Mouse (Mus musculus): Measurements from ENCODE around the gene Trnau1ap. TPM values are rescaled to one million over a fixed set of nuclear protein-coding genes. Genes with fewer than 3 reads are reported as not detected.
A peak's percentile ranks its signal among the peaks of the same experiment; 100 is the strongest.
"Not testable (repeated sequence)": the region's sequence is repeated elsewhere in the genome, so short reads cannot be mapped to it uniquely, and the experiment has no call there.

The Trnau1ap gene
- polyA plus RNA-seq, 1 experiment = not detected

DNA sequence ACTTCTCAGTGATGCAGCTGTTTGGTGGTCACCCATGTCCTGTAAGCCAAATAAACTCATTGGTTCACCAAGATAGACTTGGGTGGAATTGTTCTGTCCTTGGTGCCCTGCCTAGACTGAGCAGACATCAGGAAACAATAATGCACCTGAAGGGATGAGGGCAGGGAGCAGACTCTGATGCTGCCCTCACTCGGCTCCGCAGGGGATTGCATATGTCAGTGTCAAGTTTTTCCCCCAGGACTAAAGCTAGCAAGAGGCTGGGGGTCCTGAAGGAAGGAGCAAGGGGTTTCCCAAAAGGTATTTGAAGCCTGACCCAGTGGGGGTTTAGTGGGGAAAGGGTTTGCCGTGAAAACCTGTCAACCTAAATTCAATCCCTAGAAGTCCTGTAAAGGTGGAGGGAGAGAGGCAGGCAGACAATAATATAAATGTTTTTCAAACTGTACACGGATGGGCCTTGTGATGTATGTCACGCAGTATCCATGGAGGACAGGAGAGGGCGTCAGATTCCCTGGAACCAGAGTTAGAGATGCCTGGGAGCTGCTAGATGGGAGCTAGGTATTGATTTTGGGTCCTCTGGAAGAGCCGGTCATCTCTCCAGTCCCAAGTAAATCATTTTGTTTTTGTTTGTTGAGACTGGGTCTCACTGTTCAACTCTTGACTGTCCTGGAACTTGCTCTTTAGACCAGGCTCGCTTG is 33.5 kb downstream of the Trnau1ap start:
- H3K4me1 ChIP-seq (ENCODE audit: control insufficient read depth, insufficient read depth, low read length) = no peaks in the 10 kb centered on the region
- WGBS = 64% methylated on average over 8 of the region's 8 CpGs
- H3K4me3 ChIP-seq (ENCODE audit: insufficient read depth, low read depth, low read length) = no peak overlapping the region
- no peak for TF ChIP-seq POLR2A (IDR thresholded peaks at IDR 0.05; ENCODE audit: insufficient read depth, low read depth, low read length)
- no peak for TF ChIP-seq CTCF (IDR thresholded peaks at IDR 0.05; ENCODE audit: insufficient read depth, low read depth, low read length)
- H3K27ac ChIP-seq (ENCODE audit: insufficient read depth, low read depth, low read length) = no peak overlapping the region

DNA sequence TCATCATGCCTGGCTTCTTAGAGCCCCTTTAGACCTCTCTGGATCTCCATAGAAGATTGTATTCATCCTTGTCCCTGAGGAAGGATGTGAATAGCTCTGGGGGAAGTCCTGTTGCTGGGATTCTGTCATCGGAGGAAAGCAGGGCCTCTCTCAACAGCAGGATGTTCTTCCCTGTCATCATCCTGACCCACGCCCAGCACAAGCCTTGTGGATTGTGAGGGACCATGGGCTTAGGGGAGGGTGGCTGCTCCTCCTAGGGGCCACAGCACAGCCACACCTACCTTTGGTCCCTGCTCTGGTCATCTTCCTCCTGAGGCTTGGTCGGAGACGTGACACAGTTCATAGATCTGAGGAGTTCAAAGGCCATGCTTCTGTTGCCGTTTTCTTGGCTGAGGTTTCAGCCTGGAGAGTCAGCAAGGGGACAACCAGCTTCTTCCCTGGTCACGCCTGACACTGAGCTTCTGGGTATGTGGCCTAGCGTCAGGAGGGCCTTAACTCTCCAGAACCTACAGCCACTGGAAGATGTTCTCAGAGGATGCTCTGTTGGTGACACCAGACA is 35.6 kb downstream of the Trnau1ap start:
- TF ChIP-seq CTCF (IDR thresholded peaks at IDR 0.05; ENCODE audit: insufficient read depth, low read depth, low read length) (no peak), POLR2A (IDR thresholded peaks at IDR 0.05; ENCODE audit: insufficient read depth, low read depth, low read length) (no peak)
- Histone ChIP-seq H3K4me3 (ENCODE audit: insufficient read depth, low read depth, low read length) (no peak overlapping the region), H3K4me1 (ENCODE audit: control insufficient read depth, insufficient read depth, low read length) (no peaks in the 10 kb centered on the region), H3K27ac (ENCODE audit: insufficient read depth, low read depth, low read length) (no peak overlapping the region)
- WGBS = 87% methylated on average over 7 of the region's 7 CpGs

DNA sequence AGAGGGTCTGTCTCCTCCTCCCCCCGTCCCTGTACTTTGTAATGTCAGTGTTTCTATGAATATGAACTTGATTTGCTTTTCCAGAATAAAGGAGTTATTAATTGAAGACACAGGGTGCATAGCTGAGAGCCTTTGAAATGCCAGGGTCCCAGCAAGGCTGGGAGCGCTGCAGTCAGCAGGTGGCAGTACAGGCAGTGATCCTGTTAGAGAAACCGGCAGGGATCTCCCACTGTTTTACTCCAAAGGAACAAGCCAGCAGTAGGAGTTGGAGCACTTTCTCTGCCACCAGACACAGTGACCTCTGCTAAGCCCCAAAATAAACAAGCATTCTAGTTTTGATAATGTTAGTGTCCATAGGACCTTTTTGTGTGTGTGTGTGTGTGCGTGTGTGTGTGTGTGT is 36.4 kb downstream of the Trnau1ap start:
- H3K27ac ChIP-seq (ENCODE audit: insufficient read depth, low read depth, low read length) = no peak overlapping the region
- 40% methylated on average over 4 of the region's 4 CpGs for WGBS
- TF ChIP-seq CTCF (IDR thresholded peaks at IDR 0.05; ENCODE audit: insufficient read depth, low read depth, low read length) = peak; percentile 50; the same call in 1 of the 2 replicates
- TF ChIP-seq POLR2A (IDR thresholded peaks at IDR 0.05; ENCODE audit: insufficient read depth, low read depth, low read length) = no peak
- H3K4me3 ChIP-seq (ENCODE audit: insufficient read depth, low read depth, low read length) = no peak overlapping the region
- H3K4me1 ChIP-seq (ENCODE audit: control insufficient read depth, insufficient read depth, low read length) = no peaks in the 10 kb centered on the region

DNA sequence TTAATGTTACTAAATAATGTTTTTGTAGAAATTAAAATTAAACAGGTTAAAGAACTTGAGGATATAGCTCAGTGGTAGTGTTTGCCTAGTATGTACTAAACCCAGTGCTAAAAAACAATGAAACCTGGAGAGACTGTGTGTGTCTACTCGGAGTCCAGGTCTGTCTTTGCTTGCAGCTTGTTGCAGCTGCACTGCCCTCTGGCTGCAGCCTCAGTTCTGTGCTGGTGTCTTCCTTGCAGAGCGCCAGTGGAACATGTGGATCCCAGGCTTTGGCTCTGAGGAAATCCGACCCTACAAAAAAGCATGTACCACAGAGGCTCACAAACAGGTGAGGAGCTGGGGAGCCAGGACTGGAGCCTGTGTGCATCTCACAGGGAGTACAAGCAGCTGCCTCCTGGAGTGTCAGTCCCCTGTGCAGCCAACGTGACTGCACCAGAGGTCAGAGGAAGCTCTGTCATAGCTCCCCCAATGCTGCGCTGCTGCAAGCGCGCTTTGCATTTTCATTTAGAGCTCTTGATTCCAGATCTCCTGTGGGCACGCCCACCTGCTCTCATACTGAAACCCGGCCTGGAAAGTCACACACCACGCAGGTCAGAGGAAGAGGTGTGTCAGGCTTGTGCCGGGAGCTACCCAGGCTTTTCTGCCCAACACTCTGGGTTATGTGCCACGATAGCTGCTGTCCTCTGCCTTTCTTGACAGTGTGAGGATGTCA is 37.6 kb downstream of the Trnau1ap start:
- H3K4me3 ChIP-seq (ENCODE audit: insufficient read depth, low read depth, low read length) = no peak overlapping the region
- no peak overlapping the region for H3K27ac ChIP-seq (ENCODE audit: insufficient read depth, low read depth, low read length)
- WGBS = 83% methylated on average over 12 of the region's 12 CpGs
- no peaks in the 10 kb centered on the region for H3K4me1 ChIP-seq (ENCODE audit: control insufficient read depth, insufficient read depth, low read length)
- TF ChIP-seq CTCF (IDR thresholded peaks at IDR 0.05; ENCODE audit: insufficient read depth, low read depth, low read length) = no peak

DNA sequence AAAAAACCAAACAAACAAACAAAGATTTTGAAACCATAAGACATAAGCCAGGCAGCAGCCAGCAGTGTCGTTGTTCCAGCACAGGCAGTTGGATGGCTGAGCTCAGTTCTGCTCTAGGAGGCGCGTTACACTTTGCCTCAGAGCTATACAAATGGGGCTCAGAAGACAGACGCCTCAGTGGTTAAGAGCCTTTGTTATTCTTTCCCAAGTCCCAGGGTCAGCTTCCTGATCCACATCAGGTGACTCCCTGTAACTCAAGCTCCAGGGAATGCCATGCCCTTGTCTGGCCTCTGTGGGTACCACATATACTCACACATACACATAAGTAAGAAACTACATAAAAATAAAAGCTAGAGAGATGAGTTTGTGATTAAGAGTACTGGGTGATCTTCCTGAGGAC is 38.3 kb downstream of the Trnau1ap start:
- H3K27ac ChIP-seq (ENCODE audit: insufficient read depth, low read depth, low read length) = no peak overlapping the region
- 93% methylated on average over 4 of the region's 4 CpGs for WGBS
- TF ChIP-seq POLR2A (IDR thresholded peaks at IDR 0.05; ENCODE audit: insufficient read depth, low read depth, low read length) (no peak), CTCF (IDR thresholded peaks at IDR 0.05; ENCODE audit: insufficient read depth, low read depth, low read length) (no peak)
- no peaks in the 10 kb centered on the region for H3K4me1 ChIP-seq (ENCODE audit: control insufficient read depth, insufficient read depth, low read length)
- H3K4me3 ChIP-seq (ENCODE audit: insufficient read depth, low read depth, low read length) = no peak overlapping the region

DNA sequence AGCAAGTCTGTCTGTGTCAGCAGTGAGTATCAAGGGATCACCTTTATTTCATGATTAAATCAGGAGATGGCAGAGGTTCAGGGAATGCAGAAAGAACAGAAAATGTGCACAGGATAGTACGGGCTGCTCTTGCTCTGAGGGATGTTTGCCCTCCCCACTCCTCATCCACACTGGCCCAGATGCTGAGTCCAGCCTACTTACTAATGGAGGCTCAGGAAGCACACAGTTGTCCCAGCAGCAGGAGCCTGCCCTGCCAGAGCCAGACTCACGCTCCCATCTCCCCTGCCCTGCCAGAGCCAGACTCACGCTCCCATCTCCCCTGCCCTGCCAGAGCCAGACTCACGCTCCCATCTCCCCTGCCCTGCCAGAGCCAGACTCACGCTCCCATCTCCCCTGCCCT is 40.5 kb downstream of the Trnau1ap start:
- H3K4me1 ChIP-seq (ENCODE audit: control insufficient read depth, insufficient read depth, low read length); H3K4me3 ChIP-seq (ENCODE audit: insufficient read depth, low read depth, low read length); H3K27ac ChIP-seq (ENCODE audit: insufficient read depth, low read depth, low read length): not testable (repeated sequence)
- 73% methylated on average over 3 of the region's 5 CpGs for WGBS

DNA sequence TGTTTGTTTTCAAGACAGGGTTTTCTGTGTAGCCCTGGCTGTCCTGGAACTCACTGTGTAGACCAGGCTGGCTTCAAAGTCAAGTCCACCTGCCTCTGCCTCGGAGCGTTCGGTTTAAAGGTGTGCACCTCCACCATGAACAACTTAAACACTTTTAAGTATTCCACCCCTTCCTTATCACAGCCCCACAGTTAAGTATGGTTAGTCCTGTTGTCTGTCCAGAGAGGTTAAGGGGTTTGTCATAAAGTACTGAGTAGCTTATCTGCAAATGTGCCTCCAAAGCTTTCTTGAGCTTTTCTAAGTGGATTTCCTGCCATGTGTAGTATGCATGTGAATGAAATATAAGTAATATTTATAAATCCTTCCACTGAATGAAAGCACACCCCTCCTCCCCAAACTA is 53.4 kb downstream of the Trnau1ap start:
- whole genome bisulfite sequencing = 91% methylated on average over 3 of the region's 3 CpGs
- Histone ChIP-seq H3K4me1 (ENCODE audit: control insufficient read depth, insufficient read depth, low read length) (no peaks in the 10 kb centered on the region), H3K27ac (ENCODE audit: insufficient read depth, low read depth, low read length) (no peak overlapping the region), H3K4me3 (ENCODE audit: insufficient read depth, low read depth, low read length) (no peak overlapping the region)
- no peak for TF ChIP-seq CTCF (IDR thresholded peaks at IDR 0.05; ENCODE audit: insufficient read depth, low read depth, low read length)

DNA sequence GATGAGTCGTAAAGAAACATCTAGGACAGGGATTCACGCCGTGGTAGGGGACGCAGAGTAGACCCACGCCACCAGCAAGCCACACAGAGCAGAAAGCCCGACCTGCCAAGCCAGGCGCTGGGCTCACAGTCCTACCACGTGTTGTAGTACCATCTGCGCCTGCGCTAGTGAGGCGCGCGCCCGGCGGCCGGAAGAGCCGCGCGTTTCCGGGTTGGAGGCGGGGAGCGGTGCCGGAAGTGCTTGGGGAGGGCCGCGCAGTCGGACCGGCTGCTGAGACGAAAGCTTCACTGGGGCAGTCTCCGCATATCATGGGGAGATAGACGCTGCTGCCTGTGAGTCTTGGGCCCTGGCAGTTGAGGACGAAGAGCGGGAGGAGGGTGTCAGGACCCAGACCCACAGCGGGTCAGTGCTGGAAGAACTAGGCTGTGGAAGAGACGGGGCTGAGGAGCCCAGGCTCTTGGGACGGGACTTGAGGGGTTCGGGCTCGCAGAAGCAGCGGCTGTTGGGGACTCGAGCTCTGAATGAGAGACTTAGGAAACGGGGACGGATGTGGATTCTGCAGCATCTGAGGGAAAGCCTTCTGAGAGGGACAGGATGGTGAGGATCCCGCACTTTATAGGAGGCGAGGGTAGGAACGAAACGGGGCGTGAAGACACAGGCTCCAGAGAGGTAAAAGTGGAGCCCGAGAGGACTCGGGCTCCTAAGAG is 55.0 kb downstream of the Trnau1ap start, which contains the start of gene Taf12:
Gene Taf12 (plus strand): TSS at position 220 of the 707 bp plus-strand sequence.
- peak within 1 kb of the TSS; percentile 59 for H3K27ac ChIP-seq (ENCODE audit: insufficient read depth, low read depth, low read length)
- no peaks in the 10 kb centered on the region for H3K4me1 ChIP-seq (ENCODE audit: control insufficient read depth, insufficient read depth, low read length)
- under 1% methylated on average over 48 of the region's 48 CpGs for WGBS
- TF ChIP-seq CTCF (IDR thresholded peaks at IDR 0.05; ENCODE audit: insufficient read depth, low read depth, low read length) (peak; percentile 8; the same call in 1 of the 2 replicates), POLR2A (IDR thresholded peaks at IDR 0.05; ENCODE audit: insufficient read depth, low read depth, low read length) (peak; percentile 100)
- H3K4me3 ChIP-seq (ENCODE audit: insufficient read depth, low read depth, low read length) = peak within 1 kb of the TSS; percentile 78

DNA sequence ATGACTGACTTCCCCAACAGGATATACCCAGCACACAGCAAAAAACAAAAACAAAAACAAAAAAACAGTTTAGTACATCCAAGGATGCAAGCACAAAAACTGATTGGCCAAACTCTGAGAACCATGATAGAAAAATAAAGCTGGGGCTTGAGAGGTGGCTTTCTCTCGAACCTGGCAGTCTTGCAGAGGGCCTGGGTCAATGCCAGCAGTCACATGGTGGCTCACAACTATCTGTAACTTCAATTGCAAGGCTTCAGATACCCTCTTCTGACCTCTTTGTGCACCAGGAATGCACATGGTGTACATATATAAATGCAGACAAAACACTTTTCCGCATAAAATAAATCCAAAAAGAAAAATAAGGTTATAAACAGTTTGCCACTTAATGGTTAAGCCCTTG is 56.2 kb downstream of the Trnau1ap start:
- Histone ChIP-seq H3K4me3 (ENCODE audit: insufficient read depth, low read depth, low read length) (no peak overlapping the region), H3K4me1 (ENCODE audit: control insufficient read depth, insufficient read depth, low read length) (no peaks in the 10 kb centered on the region), H3K27ac (ENCODE audit: insufficient read depth, low read depth, low read length) (no peak overlapping the region)
- no peak for TF ChIP-seq POLR2A (IDR thresholded peaks at IDR 0.05; ENCODE audit: insufficient read depth, low read depth, low read length)
- no peak for TF ChIP-seq CTCF (IDR thresholded peaks at IDR 0.05; ENCODE audit: insufficient read depth, low read depth, low read length)
- 37% methylated on average over 2 of the region's 2 CpGs for WGBS
